Mouse (Mus musculus): ENCODE results near the gene Sash1.
A peak's percentile ranks its signal among the peaks of the same experiment; 100 is the strongest.

Sash1 gene

DNA sequence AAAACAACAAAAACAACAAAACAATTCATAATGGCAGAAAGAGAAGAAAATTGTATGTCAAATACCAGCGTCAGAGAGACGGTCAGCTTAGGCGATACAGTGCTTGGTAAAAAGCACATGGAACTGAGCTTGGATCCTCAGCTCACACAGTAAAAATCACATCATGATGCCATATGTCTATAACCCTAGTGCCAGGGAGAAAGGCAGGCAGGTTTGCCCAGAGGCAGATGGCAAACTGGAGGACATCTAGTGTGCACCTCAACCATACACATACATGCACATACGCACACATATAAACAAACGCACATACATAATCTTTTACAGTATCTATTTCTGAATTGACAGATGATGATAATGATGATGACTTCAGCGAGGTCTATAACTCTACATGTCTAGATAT is 96.8 kb downstream of the Sash1 start:
- no peak for DNase-seq (ENCODE audit: low spot score)

DNA sequence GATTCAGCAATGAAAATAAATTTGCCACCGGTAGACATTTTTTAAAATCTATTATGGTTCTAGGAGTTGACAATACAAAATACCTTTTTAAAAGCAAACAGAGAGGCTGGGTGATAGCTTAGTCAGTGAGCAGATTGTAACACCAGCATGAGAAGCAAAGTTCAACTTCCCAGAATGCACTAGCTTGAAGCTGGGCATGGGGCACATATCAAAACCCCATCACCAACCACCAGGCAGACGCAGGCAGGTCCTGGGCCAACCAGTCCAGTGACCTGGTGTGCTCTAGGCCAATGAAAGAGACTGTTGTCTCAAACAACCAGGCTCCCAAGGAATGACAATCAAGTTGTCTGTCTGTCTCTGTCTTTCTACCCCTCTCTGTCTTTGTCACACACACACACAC is 98.6 kb downstream of the Sash1 start:
- DNase-seq (ENCODE audit: low spot score): peak; percentile 19

DNA sequence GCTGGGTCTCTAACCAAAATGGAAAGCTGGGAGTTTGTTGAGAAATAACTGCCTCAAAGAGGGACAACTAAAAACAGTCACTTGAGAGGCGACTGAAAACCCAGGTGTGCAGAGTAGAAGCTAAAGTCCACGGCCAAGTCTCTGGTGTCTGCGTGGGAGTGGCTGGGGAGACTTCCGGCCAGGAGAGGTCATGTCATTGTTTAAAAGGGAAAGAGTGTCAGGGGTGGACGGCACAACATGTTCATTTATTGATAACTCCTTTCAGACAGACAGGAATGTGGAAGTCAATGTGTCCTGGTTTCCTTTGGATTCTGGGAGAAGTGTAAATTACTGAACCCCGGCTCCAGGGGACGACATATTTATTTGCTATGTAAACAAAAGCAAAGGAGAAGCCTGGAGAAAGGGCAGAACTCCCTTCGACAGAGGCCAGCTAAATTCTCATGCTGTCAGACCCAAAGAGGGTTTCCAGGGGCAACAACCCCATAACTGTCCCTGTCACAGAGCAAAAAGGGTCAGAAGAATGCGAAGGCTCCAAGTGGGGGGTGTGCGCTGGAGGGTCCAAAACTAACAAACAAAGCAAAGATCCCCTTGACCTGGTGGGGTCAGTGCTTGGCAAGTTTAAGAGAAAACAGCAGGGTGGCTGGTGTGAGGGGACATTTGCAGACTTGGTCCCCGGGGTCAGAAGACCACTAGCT is 100.3 kb downstream of the Sash1 start:
- peak; percentile 73 for DNase-seq (ENCODE audit: low spot score)

DNA sequence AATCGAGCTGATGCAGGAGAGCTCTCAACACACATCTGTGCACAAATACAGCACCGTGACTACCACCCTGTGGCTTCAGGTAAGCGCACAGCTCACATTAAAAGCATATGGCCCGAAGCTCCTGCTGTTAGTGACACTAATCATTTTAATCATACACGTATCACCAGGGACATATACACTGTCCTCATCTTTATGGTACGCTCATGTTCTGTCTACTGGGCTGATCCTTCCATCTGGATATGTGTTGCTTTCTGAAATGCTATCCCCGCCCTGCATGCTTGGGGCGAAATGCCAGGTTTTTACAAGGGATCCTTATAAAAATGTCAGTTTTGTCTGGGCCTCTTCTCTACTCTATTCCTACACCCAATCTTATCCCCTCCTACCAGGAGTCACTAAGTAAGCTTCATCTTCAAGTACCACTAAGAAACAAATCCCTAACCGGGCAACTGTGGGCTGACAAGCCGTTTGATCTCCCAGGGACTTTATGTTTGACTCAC is 103.9 kb downstream of the Sash1 start:
- DNase-seq (ENCODE audit: low spot score): no peak

DNA sequence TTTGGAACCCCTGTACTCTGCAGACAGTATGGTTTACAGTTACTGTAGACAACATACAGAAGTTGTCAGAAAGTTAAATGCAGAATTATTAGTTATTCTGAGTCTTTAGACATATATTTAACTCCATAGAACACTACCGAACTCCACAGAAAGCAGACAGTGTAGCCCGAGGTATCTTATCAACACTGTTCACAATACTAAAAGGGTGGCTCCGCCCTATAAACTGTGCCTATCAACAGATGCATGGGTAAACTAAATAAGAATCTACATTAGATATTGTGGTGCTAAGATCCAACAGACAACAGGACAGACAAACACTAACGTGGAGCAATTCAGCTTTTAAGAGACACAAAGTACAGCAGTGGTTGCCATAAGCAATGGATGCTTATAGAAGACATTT is 106.0 kb downstream of the Sash1 start:
- DNase-seq (ENCODE audit: low spot score): no peak

DNA sequence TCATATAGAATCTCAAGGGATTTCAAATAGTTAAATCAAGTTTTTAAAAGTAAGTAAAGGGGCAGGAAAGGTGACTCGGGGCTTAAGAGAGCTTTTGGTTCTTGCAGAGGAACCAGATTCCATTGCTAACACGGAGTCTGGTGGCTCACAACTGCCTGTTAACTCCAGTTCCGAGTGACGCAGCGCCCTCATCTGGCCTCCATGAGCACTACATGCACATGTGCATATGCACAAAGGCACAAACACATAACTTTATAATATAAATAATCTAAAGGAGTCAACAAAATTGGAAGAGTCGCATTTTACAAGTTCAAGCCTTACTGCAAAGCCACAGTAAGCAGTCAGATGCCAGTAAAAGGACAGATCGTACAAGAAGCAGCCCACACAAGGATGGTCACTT is 107.0 kb downstream of the Sash1 start:
- DNase-seq (ENCODE audit: low spot score): no peak

DNA sequence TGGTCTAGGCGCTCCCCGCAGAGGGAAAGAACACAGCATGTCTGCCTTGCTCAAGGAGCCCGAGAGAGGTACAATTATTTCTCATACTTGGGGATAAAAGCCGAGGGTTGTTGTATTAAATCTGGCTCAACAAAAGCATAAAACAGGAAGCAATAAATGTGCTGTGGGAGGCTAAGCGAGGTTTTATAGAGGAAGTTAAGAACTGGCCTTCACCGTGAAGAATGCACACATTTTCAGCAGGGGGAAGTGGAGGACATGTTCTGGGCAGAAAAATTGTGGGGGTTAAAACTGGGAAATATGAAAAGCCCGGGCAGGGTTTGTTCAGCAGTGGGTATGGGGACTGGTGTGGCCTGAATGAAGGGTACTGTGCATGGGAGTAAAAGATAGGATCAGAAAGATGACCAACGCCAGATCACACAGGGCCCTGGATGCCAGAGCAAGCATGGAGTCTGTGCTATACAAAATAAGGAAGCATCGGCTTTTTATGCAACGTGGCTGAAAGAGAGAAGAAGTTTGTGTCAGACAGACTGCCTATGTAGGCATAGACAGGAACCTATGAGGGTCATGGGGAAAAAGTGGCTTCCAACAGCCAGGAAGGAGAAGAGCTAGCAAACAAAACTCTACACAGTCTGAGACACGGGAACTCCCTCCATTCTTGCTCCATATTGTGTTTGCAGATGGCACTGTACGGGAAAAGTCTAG is 108.2 kb downstream of the Sash1 start:
- no peak for DNase-seq (ENCODE audit: low spot score)

DNA sequence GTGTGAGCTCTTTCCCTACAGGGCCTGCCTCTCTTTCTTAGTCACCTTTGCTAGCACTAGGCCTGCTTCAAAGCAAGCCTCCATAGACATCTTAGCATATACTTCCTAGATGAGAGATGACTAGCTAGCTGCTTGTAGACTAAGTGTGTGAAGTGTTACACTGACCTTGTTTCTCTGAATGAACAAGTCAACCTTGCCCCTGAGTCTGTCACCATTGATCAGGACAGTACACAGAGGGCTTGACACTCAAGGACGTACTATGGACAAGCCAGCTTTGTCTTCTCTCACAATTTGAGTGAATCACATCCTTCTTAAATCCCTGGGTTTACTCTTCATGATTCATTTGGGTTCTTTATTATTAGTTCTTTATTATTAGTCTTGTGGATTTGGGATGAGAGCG is 109.1 kb downstream of the Sash1 start:
- DNase-seq (ENCODE audit: low spot score): no peak

DNA sequence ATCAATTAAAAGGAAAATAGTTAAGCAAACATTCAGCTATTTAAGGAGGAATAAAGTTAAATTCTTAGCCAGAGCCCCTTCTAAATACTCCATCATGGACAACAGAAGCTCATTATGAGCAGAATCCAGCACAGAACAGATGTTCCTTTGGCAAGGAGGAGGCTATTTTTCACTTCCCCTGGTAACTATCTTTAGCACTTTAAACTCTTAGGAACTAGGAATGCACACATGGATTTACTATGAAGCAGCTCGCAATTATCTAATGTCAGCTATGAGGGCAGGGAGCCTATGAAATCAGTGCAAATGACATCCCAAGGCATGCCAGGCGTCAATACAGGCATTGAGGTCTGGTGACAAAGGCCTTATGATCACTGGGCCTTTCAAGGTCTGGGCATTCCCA is 110.1 kb downstream of the Sash1 start:
- no peak for DNase-seq (ENCODE audit: low spot score)

DNA sequence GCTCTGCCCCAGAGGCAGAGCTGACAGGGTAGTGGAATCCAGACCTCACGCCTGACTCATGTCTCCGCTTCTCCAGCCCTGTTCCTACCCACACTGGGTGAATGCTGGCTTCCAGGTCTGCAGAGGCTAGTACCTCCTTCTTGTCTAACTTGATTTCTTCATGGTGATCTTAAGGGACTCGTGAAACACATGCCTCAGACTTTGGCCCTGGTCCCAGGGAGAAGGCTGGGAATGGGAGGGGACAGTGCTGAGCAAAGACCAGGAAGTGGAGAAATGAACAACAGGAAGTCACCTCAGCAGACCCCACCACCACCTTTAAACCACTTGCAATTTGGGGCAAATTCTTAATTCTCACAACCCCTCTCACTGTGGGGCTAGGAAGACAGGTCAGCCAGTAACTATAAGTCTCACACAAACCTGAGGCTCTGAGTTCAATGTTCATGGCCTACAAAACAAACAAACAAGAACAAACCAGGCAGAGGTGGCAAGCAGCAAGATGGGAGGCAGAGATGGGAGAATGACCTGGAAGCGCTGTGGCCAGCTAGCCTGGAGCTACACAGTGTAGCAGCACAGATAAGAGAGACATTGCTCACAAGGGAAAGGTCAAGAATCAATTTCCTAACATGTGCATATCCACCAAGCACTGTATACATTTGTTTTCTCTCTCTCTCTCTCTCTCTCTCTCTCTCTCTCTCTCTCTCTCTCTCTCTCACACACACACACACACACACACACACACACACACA is 113.2 kb downstream of the Sash1 start:
- peak; percentile 44 for DNase-seq (ENCODE audit: low spot score)

DNA sequence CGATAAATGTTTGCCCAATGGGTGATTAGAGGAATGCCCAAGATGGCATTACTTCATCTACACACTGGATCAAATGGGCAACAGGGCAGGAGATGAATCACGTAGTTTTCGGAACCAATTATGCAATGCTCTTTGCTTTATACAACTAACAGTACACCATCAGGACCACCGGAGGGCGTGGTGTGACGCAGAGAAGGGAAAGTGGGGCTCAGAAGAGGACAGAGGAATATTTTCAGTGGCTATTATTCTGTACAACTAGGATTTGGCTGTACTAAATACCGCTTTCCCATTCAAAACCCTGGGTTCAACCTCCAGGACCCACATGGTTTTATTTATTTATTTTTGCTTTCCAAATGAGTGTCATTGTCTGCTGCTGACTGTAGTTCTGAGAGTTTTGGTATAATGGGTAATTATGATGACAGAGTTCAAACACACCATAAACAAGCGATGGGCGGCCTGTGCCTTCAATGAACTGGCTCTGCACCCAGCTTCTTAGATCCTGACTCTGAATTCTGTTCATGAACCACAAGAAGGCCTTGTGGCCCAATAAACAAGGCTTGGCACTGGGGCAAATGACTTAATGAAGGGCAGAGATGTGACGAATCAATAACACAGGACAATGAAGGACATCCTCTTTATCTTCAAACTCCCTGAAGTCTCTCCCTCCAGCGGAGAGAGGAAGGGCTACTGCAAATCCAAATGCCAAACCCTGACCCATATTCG is 114.8 kb downstream of the Sash1 start:
- no peak for DNase-seq (ENCODE audit: low spot score)

DNA sequence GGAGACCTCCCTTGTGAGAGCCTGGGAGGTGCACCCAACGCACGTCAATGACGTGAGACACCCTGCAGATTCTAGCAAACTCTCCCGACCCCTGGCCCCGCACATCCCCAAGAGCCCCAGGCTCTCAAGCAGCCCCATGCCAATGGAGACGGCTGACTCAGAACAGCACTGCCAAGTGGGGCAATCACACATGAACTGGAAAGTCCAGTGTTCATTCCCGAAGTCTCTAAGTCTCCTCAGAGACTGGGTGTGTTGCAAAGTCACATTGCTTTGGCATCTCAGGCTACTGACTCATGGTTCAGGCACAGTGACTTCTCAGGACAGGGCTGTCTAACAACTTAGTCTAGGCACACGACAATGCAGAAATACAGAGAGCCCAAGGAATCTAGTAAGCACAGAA is 117.2 kb downstream of the Sash1 start:
- DNase-seq (ENCODE audit: low spot score): no peak

DNA sequence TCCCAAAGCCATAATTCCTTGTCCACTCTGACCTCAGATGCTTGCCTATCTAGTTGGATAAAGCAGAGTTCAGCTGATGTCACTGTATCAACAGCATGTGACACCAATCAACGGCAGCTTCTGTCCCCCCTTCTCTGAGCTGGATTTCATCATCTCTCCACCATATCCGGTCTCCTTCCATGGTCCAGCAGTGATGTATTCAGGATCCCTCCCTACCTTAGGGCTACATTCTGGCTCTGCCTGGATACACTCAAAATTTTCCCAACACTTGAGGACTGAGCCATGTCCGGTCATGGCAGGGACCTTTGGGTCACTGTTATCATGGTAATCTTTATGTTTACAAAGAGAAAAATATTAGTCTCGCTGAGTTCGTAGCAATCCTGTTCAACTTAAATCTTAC is 118.5 kb downstream of the Sash1 start:
- DNase-seq (ENCODE audit: low spot score): no peak

DNA sequence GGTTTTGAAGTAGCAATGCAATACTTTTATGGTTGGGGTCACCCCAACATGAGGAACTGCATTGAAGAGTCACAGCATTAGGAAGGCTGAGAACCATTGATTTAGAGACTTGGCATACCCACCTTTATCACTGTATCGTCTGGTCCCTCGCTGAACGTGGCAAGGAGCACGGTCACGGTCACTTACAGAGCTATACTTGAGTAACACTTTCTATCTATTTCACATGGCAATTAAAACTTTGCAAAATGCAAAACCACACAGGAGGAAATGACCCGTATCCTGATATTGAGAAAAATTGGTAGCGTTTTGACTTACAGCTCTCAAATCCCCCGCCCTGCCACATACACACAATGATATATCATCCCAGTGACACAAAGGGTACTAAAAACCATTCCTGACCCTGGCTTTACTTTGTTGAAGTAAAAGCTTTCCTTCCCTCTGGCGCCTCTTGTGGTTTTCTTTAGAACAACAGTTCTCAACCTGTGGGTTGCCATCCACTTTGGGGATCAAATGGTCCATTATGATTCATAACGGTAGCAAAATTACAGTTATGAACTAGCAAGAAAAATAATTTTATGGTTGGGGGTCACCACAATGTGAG is 119.8 kb downstream of the Sash1 start:
- no peak for DNase-seq (ENCODE audit: low spot score)

DNA sequence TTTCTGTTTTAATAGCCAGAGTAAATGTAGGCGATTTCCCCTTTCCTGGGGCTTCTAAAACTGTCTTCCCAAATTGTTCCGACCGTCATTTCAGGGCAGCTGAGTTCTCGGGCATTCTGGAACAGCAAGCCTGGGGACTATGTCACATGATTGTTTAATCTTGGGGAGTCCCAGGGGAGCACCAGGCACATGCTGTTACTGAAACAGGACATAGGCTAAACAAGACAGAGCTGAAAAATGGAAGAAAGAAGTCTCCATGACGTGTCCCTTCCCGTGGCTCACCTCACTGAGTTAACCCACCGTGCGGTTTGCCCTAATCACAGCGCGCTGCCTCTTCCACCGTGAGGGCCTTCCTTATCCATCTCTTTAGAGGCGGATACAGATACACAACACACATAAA is 123.1 kb downstream of the Sash1 start:
- DNase-seq (ENCODE audit: low spot score): no peak

DNA sequence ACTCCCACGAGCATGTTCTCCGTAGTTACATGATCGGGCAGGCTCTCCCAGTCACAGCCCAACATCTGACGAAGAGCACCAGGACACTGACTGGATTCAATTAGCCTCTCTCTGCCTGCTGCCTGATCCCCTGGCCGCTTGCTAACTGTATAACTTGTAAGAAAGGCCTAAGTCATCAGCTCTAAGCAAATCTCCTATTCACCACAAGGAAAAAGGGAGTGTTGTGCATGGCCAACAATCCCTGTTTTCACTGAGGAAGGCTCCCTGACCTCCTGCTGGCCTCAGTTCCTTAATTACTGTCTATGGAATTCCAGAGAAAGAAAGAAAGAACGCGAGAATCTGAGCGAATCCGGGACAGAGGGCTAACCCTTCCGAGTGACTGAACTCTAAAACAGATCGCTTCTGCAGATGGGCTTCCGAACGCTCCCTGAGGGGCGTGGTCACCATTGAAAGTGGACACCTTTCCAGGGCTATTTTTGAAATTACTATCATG is 123.6 kb downstream of the Sash1 start:
- peak; percentile 50 for DNase-seq (ENCODE audit: low spot score)

DNA sequence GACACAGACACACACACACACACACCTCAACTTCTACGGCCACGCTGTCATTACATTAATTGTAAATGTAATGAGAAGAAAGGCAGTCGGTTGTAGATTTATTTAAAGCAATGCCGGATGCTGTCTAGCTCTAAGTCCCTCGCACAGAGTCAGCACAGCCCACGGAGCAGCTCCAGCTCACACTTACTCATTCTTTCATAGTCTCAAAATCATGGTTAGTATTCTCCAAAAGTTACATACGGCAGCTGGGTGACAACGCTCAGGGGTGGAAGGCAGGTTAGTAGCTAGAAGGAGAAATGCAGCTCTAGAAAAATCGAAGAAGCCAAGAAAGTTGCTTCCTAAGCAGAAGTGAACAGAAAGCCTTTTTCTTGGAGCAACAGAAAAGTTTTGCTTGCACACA is 124.2 kb downstream of the Sash1 start:
- DNase-seq (ENCODE audit: low spot score): no peak

DNA sequence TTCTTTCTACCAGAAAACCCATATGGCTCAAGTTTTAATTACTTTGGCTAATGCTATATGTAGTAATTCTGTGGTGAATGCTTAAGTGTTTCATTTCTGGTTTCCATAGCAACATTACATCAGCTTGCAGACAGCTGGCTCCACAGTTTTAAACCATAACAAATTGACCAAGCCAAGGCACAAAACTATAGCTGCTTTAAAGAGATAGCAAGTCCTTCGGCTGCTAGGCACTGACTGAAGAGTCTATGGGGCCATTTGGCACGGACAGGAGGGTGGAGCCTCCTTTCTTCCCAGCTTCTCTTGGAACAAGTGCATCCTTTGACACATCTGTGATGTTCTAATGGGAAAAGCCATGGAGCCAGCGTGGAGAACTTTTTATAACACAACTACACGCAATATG is 125.3 kb downstream of the Sash1 start:
- no peak for DNase-seq (ENCODE audit: low spot score)

DNA sequence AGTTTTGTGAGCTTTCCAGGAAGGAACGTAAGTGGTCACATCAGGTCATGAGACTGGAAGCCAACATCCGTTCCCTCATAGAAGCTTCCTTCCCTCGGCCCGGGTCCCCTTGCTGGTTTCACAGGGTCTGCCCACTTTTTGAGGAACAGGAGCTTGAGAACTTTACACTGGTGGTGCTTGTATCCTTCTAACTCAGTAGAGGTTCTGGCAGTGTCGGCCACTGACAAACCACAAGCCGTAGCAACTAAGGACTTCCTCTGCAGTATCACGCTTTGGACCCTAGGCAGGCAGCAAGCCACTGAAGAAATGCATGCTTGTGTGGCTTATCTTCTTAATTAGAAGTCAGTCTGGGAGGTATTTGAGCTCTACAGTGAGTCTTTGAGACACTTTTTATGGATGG is 126.6 kb downstream of the Sash1 start:
- DNase-seq (ENCODE audit: low spot score): no peak

DNA sequence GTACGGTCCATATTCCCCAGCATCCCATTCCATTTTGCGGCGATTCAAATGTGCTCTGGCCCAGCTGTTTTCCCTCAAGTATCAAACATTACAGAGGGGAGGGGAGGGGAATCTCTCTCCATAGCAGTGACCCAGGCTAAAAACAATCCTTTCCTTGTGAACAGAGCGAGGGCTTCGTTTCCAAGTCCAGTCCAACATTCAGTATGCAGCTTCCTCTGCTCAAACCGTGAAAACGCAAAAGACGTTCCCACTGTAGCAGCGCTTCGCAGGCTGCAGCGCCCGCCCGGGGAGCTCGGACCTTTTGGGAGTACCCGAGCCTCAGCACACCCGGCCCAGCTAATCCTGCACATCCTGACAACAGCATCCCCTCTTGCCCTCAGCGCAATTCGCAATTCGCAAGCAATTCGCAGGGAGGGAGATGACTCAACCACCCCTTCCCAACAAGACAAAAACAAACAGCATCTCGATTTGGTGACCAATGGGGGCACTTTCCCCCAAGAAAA is 128.4 kb downstream of the Sash1 start:
- DNase-seq (ENCODE audit: low spot score): no peak

DNA sequence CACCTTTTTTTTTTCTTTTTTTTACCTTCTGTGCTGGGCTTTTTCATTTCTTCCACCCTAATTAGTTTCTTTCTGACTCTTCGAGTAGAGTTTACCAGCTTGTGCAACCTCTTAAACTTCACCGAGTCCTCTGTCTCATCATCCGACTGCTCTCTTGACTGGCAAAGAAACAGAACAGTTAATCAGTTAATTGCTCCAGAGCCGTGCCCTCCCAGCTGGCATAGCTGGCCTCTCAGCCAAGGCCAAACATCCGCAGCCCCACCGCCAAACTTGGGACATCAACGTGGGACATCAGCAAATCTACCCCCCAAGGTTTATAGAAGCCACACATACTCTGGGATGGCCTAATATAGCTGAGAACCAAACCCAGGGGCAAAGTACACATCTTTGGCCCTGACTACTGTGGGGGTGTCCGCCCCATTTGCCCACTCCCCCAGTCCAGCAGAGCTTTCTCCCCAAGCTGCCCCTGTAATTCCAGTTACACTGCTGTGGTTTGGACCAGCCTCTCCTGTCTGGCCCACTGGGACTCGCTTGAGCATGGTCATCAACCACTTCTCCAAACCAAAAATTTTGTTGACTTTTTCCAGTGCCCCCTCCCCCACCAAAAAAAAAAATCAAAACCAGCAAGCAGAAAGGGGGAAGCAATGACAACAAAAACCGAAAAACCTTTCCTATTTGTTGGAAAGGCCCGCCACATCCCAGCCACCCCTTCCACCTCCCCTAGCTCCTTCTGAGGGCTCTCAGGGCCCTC is 129.1 kb downstream of the Sash1 start:
- DNase-seq (ENCODE audit: low spot score): no peak
